Mouse (Mus musculus): Measurements from ENCODE around the gene Arhgap25. TPM values are rescaled to one million over a fixed set of nuclear protein-coding genes. Genes with fewer than 3 reads are reported as not detected.
"Not testable (repeated sequence)": the region's sequence is repeated elsewhere in the genome, so short reads cannot be mapped to it uniquely, and the experiment has no call there.

The Arhgap25 gene
- total RNA-seq, 2 experiments from 2014 or later = 2.8 to 3.7 TPM

DNA sequence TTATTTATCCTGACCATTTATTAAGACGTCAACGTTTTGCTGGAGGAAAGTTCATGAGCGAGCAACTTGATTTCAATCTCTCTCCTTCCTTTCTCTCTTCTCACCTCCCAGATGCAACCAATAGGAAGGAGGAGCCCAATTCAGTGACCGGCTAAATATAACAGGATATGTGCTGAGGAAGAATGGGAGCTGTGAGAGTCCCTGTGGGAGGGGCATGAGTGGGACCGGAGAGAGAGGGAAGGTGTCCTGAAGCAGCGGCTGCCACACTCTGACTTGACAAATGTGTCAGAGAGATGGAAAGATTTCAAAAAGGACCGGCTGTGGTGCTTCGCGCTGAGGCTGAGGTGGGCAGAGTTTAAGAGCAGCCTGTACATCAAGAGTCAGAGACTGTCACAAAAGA, 2.6 kb upstream of the Arhgap25 start:
- no peak for DNase-seq

DNA sequence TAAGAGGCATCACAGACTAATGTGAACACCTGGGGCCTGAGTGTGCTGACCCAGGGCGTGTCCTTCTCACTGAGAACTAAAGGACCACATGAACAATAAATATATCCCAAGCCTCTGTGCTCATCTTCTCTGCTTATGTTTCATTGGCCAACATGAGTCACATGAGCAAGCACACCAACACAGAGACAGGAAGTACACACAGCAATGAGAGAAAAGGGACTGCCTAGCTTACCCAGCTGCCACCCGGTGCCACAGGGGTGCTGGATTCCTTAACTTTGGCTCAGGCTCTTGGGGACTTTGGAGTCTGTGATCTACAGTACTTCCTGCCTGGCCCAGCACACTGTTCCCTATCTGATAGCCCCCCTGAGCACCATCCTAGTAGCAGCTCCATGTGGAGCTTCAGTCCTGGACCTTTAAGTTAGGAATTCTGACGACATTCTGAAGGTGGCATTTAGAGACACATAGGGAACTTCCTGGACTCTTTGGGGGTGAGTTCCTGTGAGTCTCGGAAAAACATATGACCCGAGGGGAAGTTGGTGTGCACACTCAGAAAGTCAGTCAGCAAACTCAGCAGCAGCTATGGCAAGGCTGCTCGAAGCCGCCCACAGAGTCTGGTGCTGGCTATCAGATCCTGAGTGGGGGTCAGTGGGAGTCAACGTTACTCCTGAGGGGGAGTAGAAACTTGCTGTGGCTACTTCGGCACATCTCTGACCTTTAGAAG, 2.0 kb upstream of the Arhgap25 start:
- DNase-seq = no peak

DNA sequence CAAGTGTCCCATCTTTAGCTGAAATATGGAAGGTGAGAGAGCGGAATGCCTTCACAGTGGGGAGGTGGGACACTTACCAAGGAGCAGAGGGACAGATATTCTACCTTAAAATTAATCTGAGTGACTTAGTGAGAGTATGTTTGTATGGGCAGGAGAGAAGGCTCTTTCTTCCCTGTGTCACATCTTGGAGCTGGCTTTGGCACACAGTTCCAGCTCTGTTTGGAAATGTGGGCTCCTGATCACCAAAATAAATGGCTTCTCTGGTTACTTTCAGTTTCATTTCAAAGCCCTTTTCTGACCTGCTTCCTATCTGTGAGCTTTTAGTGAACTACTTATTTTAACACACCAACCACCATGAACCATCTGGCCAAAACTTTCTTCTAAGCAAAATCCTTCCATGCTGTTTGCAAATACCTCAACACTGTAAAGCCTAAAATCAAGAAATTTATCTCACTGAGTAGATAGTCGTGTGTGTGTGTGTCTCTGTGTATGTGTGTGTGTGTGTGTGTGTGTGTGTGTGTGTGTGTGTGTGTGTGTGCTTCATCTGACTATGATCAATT, 1.5 kb downstream of the Arhgap25 start:
- DNase-seq = no peak

DNA sequence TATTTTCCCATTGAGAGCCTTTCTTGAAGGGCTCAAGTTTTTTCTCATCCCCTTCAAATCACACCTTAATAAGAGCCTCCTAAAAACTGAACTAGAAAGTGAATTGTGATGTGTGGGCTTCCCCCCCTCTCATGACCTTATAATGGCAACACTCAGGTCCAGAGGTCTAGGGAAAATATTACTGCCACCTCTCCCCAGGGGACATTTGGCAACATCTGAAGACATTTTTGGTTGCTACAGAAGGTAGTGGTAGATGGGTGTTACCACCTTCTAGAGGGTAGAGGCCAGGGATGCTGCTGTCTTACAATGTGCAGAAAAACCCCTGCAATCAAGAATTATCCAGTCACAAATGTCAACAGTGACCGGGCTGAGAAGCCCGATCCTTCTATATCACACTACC, 2.7 kb downstream of the Arhgap25 start:
- no peak for DNase-seq

DNA sequence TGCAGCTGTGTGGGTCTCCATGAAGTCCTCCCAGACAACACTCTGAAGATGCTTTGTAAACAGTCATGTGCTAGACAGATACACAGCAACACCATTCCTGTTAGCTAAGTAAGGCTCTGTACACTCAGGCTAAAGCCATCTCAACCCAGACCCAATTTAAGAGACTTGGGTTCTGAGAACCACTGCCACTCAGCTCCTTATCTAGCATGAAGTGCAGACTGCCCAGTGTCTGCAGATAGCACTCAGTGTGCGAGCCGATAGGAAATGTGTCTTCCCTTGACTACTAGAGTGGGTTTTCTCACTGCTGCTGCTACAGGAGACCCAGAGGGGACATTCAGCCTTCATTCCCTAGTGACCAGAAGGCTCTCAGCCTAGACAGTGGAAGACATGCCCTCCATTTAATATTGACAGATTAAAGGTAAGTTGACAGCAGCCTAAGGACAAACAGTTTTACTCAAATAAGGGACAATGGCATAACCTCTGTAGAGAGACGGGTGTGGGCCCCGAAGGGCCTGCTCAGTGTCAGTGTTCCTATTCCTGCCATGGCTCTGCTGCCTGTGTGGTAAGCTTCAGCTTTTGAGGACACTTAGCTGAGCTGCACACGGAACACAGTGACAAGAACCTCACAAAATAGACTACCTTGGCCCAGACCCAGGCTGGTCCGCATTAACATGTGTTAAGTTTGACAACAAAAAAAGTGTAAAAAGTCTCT, 5.1 kb downstream of the Arhgap25 start:
- DNase-seq = no peak

DNA sequence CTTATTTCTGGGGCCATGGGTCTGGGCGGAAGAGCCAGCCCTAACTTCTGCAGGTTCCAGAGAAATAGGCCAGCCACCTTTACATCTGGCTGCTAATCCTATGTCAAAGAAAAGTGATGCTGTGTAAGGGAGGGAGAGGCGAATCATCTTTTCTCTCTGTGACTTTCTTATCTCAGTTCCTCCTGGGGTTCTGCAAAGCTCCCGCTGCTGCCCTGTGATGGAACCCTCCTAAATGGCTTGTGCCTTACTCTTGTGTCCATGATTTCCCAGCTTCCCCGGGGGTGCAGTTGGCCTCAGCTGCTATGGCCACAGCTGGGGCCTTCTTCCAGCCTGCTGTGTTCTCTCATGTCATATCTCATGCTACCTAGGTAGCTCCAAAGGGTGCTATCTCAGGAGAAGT, 5.7 kb downstream of the Arhgap25 start:
- DNase-seq = no peak

DNA sequence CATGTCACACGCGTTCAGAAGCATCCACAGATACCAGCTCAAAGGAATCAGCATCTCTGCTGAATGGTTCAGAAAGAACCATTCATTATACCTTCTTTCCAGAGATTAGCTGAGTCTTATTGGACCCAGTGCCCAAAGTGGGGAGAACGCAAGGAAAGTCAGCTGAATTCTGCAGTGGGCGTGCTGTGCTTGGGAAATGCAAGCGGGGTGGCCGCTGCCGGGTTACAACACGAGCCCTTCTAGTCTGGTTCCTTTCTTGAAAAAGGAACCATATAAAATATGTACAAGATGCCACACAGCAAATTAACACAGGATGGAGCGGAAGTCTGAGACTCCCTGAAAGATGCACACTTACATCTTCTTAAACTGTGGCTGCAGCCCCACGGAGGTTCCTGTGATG, 7.9 kb downstream of the Arhgap25 start:
- no peak for DNase-seq

DNA sequence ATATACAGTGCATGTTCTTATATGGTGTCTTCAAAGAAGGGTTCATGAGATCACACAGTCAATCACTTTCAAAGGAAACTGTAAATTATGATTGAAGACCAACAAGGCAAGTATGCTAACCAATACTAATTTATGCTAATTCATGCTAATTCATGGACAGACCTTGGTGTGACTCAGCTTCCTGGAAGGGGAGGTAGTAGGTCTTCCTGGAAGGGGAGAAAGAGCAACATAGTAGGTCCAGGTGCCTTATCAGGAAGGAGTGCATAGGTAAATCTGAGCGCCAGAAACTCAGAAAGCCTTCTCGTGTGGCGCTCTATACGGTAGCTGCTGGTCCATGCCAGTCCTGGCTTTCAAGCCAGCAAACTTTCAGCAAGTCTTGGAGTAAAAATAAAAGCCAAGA, 8.8 kb downstream of the Arhgap25 start:
- no peak for DNase-seq

DNA sequence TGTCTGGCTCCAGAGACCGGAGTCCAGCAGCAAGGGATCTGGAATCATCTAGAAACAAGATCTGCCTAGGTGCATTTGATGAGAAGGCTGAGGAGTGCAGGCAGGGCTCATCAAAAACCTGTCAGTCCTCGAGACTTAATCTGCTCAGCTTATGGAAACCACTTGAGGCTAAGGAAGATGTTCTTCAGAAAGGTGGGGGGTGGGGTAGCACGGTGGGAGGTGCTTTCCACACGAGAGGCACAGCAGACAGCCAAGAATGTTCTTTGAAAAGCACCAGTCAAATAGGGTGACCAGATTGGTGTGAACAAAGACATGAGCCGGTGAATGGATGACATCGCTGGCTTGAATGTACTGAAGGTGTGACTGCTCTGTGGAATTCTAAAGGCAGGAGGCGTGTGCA, 9.3 kb downstream of the Arhgap25 start:
- DNase-seq = no peak

DNA sequence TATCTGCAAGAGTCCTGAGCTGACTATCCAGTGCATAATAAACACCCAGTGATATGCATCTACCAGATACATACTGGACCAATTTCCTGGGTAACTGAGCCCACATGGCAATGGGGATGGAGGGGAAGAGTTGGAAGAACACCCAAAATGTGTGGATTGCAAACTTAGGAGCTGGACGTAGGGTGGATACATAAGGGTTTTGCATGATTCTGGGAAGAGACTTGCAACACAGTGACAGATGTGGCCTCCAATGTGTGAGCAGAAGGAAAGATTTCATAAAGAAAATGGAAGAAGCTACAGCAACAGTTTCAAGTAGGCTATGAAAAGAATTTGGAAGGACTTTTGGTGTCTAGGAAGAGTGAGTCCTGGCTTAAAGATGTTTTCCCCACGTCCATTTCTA, 10.0 kb downstream of the Arhgap25 start:
- DNase-seq = no peak

DNA sequence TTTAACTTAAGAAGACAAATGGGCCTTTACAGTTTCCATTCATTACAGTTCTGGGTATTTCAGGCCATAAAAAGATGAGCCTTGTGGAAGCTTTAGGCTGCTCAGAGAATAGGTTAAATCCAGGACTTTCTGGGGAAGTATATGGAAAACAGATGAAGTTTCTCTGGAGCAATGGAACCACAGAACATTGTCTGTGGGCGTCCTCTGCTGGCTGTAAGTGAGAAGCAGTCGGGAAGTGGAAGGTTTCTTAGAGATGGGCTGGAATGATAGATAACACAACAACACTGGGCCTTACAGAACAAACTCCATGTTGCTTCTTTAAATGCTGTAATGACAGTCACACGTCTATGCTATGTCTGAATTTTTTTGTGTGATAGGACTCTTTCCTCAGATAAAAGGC, 10.8 kb downstream of the Arhgap25 start:
- DNase-seq = peak; percentile 58 to 70

DNA sequence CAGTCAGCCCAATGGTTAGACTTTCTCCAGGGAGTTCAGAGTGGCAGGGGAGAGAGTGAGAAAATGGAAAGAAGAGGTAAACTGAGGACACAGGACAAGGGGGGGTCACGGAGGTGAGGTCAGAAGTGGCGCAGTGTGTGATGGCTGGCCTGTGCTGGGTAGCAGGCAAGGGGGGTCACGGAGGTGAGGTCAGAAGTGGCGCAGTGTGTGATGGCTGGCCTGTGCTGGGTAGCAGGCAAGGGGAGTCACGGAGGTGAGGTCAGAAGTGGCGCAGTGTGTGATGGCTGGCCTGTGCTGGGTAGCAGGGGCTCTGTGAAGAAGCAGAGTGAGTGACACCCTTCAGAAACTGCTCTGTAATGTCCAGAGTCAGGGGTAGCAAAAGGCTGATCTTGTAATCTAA, 11.4 kb downstream of the Arhgap25 start:
- not testable (repeated sequence) for DNase-seq

DNA sequence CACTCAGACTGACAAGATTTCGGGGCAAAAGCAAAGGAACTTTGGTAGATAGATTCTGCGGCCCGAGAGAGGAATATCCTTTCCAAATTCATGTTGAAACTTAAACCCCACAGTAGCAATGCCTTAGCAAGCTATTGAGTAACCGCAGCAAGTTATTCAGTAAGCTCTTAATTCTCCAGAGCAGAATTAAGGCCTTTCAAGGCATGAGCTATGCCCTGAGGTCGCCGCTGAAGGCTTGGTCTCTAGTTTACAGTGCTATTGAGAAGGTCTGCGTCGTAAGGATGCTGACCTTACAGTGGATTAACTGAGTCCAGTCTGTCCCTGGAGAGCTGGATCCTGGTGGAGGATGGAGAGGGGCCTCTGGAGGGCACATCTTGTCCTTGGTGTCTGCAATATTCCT, 12.5 kb downstream of the Arhgap25 start:
- DNase-seq = no peak

DNA sequence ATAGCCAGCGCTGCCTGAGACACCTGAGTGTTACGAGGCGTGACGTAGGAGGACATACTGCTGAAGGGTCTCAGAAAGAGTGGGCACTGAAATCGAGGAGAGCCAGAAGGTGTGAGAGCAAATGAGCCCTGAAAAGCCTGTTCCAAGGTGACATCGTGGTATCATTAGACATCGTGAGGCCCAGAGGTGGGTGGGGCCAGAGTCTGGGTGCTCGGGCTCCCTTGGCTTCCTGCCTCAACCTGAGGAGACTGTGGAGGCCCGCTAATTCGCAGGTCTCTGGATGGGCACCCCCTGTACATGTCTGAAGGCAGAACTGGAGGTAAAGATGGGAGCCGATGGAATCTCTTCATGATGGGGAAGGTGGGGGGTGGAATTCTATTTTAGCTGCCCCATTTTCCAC, 13.2 kb downstream of the Arhgap25 start:
- DNase-seq = no peak

DNA sequence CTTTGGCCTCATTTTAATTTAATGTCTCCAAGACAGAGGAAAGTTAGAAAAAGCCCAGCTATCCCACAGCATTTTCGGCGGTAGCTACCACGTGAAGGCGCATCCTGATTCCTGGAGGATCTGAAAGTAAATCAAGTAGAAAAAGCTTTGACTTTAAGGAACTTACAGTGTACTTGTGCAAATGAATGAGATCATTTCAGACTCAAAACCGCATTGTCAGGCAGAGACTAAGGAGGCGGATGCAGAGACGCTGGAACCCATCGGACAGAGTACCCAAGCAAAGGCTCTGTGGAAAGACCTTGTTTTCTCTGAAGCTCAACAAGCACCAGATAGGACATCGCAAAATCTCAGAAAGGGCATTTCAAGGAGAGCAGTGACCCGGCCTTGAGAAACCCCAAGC, 14.4 kb downstream of the Arhgap25 start:
- DNase-seq = no peak

DNA sequence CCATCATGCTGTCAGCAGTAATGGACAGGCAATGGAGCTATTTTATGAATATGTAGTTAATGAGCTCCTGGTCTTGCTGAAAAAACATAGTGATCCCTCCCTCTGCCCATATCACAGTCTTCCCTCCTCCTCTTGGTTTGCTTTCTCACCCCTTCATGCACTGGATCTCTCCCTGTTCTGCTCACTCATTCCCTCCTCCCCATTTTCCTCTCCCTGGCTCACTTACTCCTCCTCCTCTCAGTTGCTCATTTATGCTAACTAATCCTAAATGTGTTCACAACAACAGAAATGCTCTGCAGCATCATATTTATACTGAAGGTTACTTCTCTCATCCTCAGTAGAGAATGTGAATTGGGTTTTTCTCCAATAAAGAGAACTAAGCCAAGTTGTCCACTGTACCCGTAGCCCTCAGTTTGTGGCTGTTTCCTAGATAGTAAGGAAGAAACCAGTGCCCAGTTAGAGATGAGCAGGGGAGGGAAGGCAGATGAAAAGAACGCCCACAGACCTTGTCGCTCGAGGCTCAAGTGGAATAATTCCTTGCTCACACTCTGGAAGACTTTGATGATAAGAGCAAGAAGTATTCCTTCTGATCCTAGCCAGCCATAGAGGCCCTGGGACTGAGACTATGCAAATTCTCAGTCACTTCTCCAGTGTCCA, 15.2 kb downstream of the Arhgap25 start:
- no peak for DNase-seq

DNA sequence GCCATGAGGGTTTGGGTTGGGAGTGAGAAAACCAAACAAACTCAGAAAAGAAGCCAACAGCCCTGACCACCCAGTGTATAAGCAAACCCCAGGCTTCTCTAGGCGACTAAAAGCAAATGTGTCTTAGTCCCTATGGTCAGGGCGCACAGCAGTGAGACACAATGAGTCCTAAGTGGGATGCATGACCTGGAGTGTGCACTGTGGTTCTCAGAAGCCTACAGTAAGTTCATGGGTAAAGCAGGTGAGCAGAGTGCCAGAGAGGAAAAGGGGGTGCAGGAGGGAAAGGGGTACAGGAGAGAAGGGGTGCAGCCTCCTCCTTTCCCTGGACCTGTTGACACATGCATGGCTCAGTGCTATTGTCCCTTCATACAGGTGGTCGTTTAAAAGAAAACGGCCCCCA, 18.7 kb downstream of the Arhgap25 start:
- DNase-seq = no peak

DNA sequence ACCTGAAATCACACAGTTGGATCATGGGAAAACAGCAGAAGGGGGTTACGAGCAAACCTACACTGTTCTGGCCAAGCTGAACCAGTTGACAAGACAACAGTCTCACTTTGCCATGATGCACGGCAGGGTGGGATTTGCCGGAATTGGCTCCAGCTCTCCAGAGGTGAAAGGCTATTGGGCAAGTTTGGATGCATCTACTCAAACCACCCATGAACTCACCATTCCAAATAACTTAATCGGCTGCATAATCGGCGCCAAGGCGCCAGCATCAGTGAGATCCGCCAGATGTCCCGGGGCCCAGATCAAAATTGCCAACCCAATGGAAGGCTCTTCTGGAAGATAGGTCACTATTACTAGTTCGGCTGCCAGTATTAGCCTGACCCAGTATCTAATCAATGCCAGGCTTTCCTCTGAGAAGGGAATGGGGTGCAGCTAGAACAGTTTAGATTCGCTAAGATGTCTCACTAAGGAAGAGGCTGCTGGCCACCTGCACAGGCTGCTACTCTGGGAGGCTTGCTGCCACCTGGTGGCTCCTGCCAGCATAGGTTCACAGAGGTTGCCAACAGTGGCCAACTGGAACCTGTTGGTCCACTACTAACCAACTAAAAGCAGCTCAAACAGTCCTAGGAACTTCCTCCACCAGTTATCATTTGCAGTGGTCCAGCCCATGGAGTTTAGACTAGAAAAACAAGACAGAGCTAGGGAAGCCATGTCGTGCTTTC, 19.9 kb downstream of the Arhgap25 start:
- peak; percentile 69 to 81 for DNase-seq

DNA sequence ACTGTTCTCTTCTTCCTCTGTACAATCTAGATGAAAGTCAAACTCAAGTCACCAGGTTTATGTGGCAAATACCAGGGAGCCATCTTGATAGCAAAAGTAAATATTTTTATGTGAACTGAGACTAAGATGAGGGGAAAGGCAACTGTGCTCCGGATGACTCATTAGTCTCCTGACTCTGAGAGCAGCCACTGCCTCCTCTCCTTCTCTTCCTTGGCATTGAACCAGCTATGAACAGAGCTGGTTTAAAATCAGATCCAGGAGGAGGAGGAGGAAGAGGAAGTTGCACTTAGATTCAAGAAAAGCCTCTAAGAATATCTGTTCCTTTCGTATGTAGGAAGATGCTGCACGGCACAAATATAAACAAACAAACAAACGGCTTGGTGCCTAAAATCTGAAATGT, 22.1 kb downstream of the Arhgap25 start:
- DNase-seq = no peak

DNA sequence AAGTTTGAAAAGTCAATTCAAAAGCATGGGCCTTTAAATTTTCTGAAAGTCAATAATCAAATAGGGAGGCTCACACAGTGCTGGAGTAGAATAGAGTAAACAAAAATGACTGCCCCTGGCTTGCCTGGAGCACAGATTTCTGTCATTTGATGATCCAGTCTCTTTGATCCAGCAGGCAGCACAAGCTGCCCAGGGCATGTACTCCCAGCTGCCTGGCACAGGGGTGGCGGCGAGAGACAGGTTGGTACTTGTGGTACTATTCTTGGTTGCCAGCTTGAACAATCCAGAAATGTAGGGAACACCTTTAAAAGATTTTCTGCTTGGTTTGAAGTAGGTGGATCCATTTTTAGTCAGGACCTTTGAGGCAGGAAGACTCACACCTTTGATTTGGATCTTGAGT, 23.3 kb downstream of the Arhgap25 start:
- no peak for DNase-seq

DNA sequence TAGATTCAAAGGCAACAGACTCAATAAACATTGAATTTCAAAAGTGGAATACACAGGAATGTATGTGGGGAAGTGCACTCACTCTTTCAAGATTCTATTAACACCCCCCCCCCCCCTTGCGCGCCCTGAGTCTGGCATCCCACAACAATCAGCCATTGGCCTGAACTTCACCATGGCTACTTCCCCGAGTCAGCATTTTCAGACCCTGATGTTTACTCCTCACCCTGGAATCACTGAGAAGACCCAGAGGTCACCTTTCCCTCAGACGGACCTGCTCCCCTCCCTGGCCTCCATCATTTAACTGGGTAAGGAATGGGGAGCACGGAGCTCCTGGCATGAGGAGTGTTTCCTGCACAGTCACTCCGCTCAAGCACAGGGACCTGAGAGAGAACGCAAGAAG, 28.2 kb downstream of the Arhgap25 start:
- no peak for DNase-seq

DNA sequence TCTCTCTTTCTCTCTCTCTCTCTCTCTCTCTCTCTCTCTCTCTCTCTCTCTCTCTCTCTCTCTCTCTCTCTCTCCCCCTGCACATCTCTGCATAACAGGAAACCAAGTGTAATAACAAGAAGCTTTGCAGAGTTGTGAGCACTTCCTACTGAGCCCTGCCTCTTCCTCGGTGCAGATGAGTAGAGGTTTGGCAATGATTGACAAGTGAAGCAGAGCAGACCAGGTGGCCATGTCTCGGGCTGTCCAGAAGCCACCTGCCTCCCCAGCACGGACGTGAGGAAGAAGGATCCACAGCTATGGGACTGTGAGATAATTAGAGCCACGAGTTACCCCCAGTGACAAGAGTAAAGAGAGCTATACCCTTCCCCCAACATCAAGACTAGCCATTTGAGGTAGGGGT, 29.1 kb downstream of the Arhgap25 start:
- DNase-seq = no peak

DNA sequence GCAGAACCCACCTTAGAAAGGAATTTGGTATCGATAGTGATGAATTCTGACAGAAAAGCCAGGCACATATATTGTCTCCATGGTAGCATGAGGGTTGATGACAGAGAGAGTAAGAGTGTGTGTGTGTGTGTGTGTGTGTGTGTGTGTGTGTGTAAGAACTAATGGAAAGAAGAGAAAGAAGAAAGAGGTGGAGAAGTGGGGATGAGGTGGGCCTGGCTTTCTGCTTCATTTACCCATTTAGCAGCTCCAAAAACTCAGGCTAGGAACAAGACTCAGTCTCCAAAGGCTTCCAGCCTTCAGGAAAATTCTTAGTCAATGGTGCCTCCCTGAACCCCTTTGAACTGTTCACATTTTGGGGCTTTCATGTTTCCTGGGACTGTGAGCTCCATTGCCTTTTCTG, 29.5 kb downstream of the Arhgap25 start:
- DNase-seq = no peak
